Comparison of ENCODE assay signal across 9 mouse cellular contexts in the genomic region with DNA sequence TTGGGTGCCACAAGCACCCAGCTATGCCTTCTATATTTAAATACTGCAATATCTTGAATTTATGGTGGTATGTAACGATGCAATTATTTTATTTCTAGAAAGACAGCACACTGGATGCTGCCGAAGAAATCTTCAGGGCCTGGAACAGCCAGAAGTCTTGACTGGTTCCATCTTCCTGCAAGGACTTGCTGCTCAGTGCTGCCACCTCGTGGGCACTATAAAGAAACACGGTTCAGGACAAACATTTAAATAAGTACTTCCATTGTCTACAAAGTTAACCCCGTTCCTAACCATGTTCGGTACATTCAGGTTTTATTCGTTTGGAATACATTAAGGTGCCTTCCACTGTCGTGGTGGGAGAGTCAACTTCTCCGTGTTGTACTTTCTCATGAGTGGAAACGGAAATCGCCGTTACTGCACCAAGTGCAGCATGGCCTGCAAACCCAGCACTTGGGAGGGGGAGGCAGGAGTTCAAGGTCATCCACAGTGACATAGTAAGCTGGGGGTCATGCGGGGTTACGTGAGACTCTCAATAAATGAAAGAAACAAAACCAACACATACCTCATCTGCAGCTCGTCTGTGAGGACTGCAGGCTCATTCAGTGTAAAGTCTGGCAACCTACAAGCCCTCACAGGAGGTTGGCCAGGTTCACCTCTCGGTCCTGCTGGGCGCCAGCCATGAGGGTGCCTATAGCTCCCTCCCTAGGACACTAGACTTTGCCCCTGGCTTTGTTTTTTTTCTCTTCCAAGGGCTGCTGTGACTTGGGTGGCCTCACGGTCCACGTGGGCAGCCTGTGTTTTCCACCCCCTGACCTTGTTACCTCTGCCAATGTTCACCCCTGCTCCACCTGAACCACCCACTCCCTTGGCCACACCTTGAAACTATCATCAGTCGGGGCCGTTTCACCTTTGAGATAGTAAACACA. TPM values are rescaled to one million over a fixed set of nuclear protein-coding genes. Genes with fewer than 3 reads are reported as not detected.
DNase-seq lines count a peak whose midpoint lies in the region; ATAC-seq and TF ChIP-seq lines count a peak whose summit lies in the region.
"Had no signal": no experiment of that assay in that cellular context is flagged by ENCODE, and none has a peak within 500 bp of the region (broad histone marks: within the 10 kb centered on the region; RNA-seq: fewer than 3 reads in every experiment).

No protein-coding gene starts in this region.

- no peaks in the 10 kb centered on the region for H3K36me3 ChIP-seq in ES-Bruce4 (ENCODE audit: control insufficient read depth, insufficient read depth, low read length, poor library complexity, severe bottlenecking)
- no peaks in the 10 kb centered on the region for H3K36me3 ChIP-seq in midbrain, embryonic 13.5 days
- H3K36me3 ChIP-seq: limb, embryonic 15.5 days had no signal

- H3K4me3 ChIP-seq in ES-Bruce4 (ENCODE audit: low read depth, low read length) = 0 out of 2 replicates have a peak overlapping the region, but pooled peaks have one; percentile 14
- no peak overlapping the region for H3K4me3 ChIP-seq in midbrain, embryonic 13.5 days (replicated peaks)
- H3K4me3 ChIP-seq: limb, embryonic 15.5 days had no signal

- TF ChIP-seq CTCF in ES-Bruce4 (IDR thresholded peaks at IDR 0.05; ENCODE audit: low read depth, low read length) = peak; percentile 70

- intact Hi-C loops in heart, postnatal 10 days (cut with DNase I) = no loop called here

- 60% methylated on average over 21 of the region's 21 CpGs for WGBS in midbrain, embryonic 13.5 days

- no peaks in the 10 kb centered on the region for H3K27me3 ChIP-seq in ES-Bruce4 (ENCODE audit: control insufficient read depth, insufficient read depth, low read length, poor library complexity, severe bottlenecking)
- H3K27me3 ChIP-seq in midbrain, embryonic 13.5 days = no peaks in the 10 kb centered on the region
- H3K27me3 ChIP-seq: limb, embryonic 15.5 days had no signal

- no peak overlapping the region for H3K9ac ChIP-seq in ES-Bruce4 (ENCODE audit: low read depth, poor library complexity, severe bottlenecking)
- no peak overlapping the region for H3K9ac ChIP-seq in midbrain, embryonic 13.5 days (replicated peaks)
- H3K9ac ChIP-seq: limb, embryonic 15.5 days had no signal

- no peaks in the 10 kb centered on the region for H3K9me3 ChIP-seq in ES-Bruce4 (replicated peaks; ENCODE audit: control insufficient read depth, insufficient read depth, low read length, poor library complexity, severe bottlenecking)
- no peaks in the 10 kb centered on the region for H3K9me3 ChIP-seq in midbrain, embryonic 13.5 days
- H3K9me3 ChIP-seq: limb, embryonic 15.5 days had no signal

- no peaks in the 10 kb centered on the region for H3K4me1 ChIP-seq in ES-Bruce4 (ENCODE audit: control insufficient read depth, insufficient read depth, low read length)
- no peaks in the 10 kb centered on the region for H3K4me1 ChIP-seq in midbrain, embryonic 13.5 days (replicated peaks)

- no peak overlapping the region for H3K27ac ChIP-seq in ES-Bruce4 (ENCODE audit: insufficient read depth, low read length)
- no peak overlapping the region for H3K27ac ChIP-seq in midbrain, embryonic 13.5 days
- H3K27ac ChIP-seq: limb, embryonic 15.5 days had no signal

- no peak for TF ChIP-seq POLR2A in ES-Bruce4 (IDR thresholded peaks at IDR 0.05; ENCODE audit: insufficient read depth, low read length)

- ATAC-seq in midbrain, embryonic 13.5 days = peak; percentile 55

- TF ChIP-seq EP300 in ES-Bruce4 (IDR thresholded peaks at IDR 0.05; ENCODE audit: insufficient read depth, low read depth, low read length) = no peak

- DNase-seq in adrenal gland, adult (ENCODE audit: inconsistent age in 2 of 2, low spot score in 1 of 2) = peak; percentile 30 to 64
- no peak for DNase-seq in adrenal gland, adult 8-10 months
- DNase-seq in cerebellum, adult 9-10 months = peak; percentile 18
- DNase-seq in heart, postnatal 10 days = peak; percentile 23 to 46
- DNase-seq in kidney, postnatal 4 days = peak; percentile 64 to 70
- DNase-seq in thymus, postnatal 25 days = peak; percentile 24

- H3K4me2 ChIP-seq in midbrain, embryonic 13.5 days (replicated peaks) = no peak overlapping the region
- H3K4me2 ChIP-seq: limb, embryonic 15.5 days had no signal

RNA-seq across cellular contexts. Expression of a gene that starts 20.6 kb away (rescaled TPM):
- total RNA-seq in adrenal gland, adult 8-10 months (2022) = 10 to 100 TPM; 55.8 to 69.4 (median 63.2) TPM
- polyA plus RNA-seq in ES-Bruce4 (2011; ENCODE audit: insufficient read depth, insufficient read length, low read depth, missing spikeins) = 47.1 and 48.8 TPM in 2 replicates
- total RNA-seq in heart, postnatal 10 days (2021) = 10 to 100 TPM; 28.3 to 29.5 TPM
- polyA plus RNA-seq in midbrain, embryonic 13.5 days (2015; fragmentation: Nextera tagmentation; extraction: Ambion mirVana) = 99.3 and 103 TPM in 2 replicates

RNA-seq across cellular contexts. Expression of a gene that starts 43.4 kb away (rescaled TPM):
- total RNA-seq in adrenal gland, adult 8-10 months (2022) = 10 to 100 TPM; 13.6 to 25.6 (median 19.1) TPM
- 7.9 and 14.4 TPM in 2 replicates for polyA plus RNA-seq in ES-Bruce4 (2011; ENCODE audit: insufficient read depth, insufficient read length, low read depth, missing spikeins)
- 1 to 10 TPM; 3.8 to 6.1 TPM for total RNA-seq in heart, postnatal 10 days (2021)
- 4.4 and 4.9 TPM in 2 replicates for polyA plus RNA-seq in midbrain, embryonic 13.5 days (2015; fragmentation: Nextera tagmentation; extraction: Ambion mirVana)
